Mouse (Mus musculus): Measurements from ENCODE around the gene Cenpc1.

Gene Cenpc1

DNA sequence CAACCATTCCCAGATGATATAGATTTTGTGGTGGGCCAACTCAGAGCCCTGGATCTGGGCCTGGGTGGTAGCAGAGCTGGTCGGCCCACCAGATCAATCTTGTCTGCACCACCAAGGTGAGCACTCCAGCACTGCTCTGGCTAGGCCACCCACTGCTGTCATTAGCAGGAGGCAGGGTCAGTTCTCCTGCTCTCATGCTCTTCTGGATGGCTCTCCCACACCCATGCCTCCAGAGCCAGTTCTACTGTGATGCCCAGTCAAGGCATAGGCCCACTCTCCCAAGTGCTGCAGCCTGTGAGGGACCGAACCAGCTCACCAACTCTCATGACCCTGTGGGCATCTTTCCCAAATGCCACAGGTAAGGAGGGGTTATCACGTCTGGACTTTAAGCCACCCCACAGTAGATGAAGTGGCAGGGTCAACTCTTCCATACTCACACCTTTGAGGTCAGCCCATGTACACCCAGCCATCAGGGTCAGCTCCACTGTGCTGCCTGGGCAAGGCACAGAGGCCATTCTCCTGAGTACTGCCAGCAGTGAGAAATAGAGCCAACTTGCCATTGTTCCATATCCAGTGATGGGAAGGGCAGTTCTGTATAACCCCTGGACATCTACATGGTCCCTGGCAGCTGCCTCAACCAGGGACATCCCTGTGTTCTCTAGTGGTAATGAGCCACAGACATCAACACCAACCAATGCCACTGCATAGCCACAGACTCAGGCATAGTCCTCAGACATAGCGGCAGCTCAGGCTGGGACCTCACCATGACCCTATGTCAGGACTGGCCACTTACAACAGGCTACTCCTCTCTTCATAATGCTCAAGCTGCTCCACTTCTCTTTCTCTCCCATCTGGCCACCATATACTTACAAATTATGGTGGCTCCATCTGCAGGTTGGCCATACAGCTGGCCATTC is 72.3 kb downstream of the Cenpc1 start:
- Histone ChIP-seq H3K36me3 (ENCODE audit: insufficient read depth, low read length) (no peaks in the 10 kb centered on the region), H3K4me3 (replicated peaks; ENCODE audit: low read length) (no peak overlapping the region), H3K9me3 (ENCODE audit: low read length) (no peaks in the 10 kb centered on the region), H3K27me3 (ENCODE audit: insufficient read depth, low read length) (peaks cover 3% of the 10 kb centered on the region; the same call in 1 of the 2 replicates), H3K4me1 (replicated peaks; ENCODE audit: low read depth, low read length) (no peaks in the 10 kb centered on the region)
- no peak for TF ChIP-seq POU5F1 (IDR thresholded peaks at IDR 0.05; ENCODE audit: borderline replicate concordance, low read length)
- TF ChIP-seq CTCF (conservative IDR thresholded peaks at IDR 0.05; ENCODE audit: low read length), result no peak
- no peak for TF ChIP-seq NANOG (IDR thresholded peaks at IDR 0.05; ENCODE audit: borderline replicate concordance, low read length)

DNA sequence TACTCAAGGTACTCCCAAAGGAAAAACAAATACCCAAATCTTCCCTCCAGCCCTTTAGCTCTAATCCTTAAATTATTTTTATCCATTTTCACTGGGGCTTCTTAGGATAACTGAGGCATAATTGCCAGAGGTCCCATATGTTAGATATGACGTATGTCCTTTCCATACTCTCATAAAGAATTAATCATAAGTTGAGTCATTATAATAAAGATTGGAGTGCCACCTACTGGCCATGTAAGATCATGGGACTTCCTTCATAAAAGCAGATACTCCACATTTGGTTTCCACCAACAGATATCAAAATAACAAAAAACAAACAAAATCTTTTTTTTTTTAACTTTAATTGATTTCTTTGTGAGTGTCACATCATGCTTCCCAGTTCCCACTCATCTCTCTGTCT is 73.3 kb downstream of the Cenpc1 start:
- H3K27me3 ChIP-seq (ENCODE audit: insufficient read depth, low read length), result peaks cover 3% of the 10 kb centered on the region; the same call in 1 of the 2 replicates
- H3K4me3 ChIP-seq (replicated peaks; ENCODE audit: low read length), result no peak overlapping the region
- no peaks in the 10 kb centered on the region for H3K9me3 ChIP-seq (ENCODE audit: low read length)
- TF ChIP-seq CTCF (conservative IDR thresholded peaks at IDR 0.05; ENCODE audit: low read length) (peak; percentile 40), POU5F1 (IDR thresholded peaks at IDR 0.05; ENCODE audit: borderline replicate concordance, low read length) (no peak), NANOG (IDR thresholded peaks at IDR 0.05; ENCODE audit: borderline replicate concordance, low read length) (no peak)
- H3K36me3 ChIP-seq (ENCODE audit: insufficient read depth, low read length), result no peaks in the 10 kb centered on the region
- no peaks in the 10 kb centered on the region for H3K4me1 ChIP-seq (replicated peaks; ENCODE audit: low read depth, low read length)

DNA sequence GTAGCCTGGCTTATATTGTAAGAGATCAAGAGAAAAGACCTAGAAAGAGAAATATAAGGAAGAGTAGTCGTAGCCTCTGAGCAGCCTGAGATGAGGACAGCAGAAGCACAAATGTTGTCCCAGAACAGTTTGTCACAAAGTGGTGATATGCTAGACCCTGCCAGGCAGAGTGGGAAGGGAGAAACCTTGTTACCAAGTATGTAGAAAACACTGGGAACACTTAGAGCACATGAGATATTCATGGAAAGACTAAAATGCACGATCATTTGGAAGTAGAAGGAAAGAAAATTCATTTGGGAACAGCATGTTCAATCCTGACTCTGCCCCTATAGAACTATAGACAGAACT is 77.9 kb downstream of the Cenpc1 start:
- H3K27me3 ChIP-seq (ENCODE audit: insufficient read depth, low read length), result peaks cover 3% of the 10 kb centered on the region; the same call in 1 of the 2 replicates

DNA sequence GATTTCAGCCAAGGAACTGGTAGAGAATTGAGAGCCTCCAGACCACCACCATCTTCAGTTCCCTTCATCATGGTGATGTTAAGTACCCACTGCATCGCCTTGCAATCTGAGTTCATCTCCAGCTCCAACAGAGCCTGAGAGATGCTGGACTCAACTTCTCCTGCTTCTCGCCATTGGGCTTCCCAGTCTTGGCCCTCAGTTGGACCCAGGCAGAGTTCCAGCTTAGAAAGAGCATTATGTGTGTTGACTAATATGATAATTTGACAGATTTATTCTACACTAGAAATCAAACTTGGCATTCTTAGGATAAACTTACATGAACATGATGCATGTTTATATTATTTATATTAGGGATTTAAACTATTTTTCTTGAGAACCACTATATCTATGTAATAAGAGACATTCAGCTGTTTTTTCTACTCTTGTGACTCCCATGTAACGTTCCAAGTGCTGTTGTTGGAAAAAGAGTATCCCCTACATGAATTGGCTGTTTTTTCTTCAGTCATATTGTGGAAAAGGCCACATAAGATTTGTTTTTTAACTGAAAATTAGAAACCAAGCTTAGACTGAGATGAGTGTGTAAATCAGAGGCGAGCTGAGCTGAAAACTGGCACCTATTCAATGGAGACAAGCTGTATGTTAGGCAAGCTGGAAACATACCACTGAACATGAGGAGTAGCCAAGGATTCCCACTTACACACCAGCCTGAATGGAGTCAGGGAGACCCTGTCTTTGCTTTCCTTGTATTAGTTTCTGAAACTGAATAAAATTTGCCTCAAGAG is 78.5 kb downstream of the Cenpc1 start:
- peaks cover 11% of the 10 kb centered on the region; the same call in 1 of the 2 replicates for H3K9me3 ChIP-seq (ENCODE audit: low read length)
- no peak for TF ChIP-seq CTCF (conservative IDR thresholded peaks at IDR 0.05; ENCODE audit: low read length)
- no peak for TF ChIP-seq NANOG (IDR thresholded peaks at IDR 0.05; ENCODE audit: borderline replicate concordance, low read length)
- TF ChIP-seq POU5F1 (IDR thresholded peaks at IDR 0.05; ENCODE audit: borderline replicate concordance, low read length), result no peak
- no peaks in the 10 kb centered on the region for H3K4me1 ChIP-seq (replicated peaks; ENCODE audit: low read depth, low read length)
- no peak overlapping the region for H3K4me3 ChIP-seq (replicated peaks; ENCODE audit: low read length)
- H3K36me3 ChIP-seq (ENCODE audit: insufficient read depth, low read length), result no peaks in the 10 kb centered on the region
- H3K27me3 ChIP-seq (ENCODE audit: insufficient read depth, low read length), result peaks cover 3% of the 10 kb centered on the region; the same call in 1 of the 2 replicates

More for the DNA sequence above, 77.9 kb downstream of the Cenpc1 start:
- TF ChIP-seq NANOG (IDR thresholded peaks at IDR 0.05; ENCODE audit: borderline replicate concordance, low read length), result no peak
- TF ChIP-seq POU5F1 (IDR thresholded peaks at IDR 0.05; ENCODE audit: borderline replicate concordance, low read length), result no peak
- TF ChIP-seq CTCF (conservative IDR thresholded peaks at IDR 0.05; ENCODE audit: low read length), result no peak
- peaks cover 11% of the 10 kb centered on the region; the same call in 1 of the 2 replicates for H3K9me3 ChIP-seq (ENCODE audit: low read length)
- no peaks in the 10 kb centered on the region for H3K36me3 ChIP-seq (ENCODE audit: insufficient read depth, low read length)
- H3K4me1 ChIP-seq (replicated peaks; ENCODE audit: low read depth, low read length), result no peaks in the 10 kb centered on the region
- H3K4me3 ChIP-seq (replicated peaks; ENCODE audit: low read length), result no peak overlapping the region

DNA sequence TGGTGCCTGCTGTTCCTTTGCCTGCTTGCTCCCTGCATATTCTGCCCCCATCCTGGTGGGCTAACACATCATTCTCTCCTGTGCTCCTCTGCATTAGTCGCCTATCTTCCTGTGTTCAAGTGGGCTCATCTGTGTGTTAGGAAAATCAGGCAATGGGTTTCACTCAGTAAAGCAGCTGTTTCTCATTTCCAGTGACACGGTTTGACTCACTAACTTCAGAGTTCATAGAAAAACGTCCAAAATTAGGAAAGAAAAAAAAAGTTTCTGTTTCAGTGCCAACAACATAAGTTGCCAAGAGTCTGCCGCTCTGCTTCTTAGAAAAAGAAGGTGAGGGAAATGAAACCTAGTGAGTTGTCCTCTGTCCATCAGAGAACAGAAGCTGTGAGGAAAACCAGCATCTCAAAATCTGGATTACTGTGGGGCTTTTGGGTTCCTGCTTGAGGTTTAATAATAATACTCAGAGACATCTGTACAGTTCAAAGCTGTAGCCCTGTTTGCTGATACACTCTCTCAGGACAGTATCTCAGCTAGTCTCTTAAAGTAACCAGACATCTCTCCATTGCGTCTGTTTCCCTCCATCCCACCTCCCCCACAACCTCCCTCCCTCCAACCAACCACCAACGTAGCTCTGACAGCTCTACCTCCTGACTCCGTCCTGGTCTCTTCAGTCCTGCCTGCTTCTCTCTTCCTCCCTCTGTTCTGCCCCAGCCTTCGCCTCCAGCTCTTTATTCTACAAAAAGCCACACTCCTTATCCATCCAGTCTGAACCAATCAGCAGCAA is 87.5 kb downstream of the Cenpc1 start:
- H3K9me3 ChIP-seq (ENCODE audit: low read length), result peaks cover 11% of the 10 kb centered on the region
- H3K4me3 ChIP-seq (replicated peaks; ENCODE audit: low read length), result no peak overlapping the region
- no peaks in the 10 kb centered on the region for H3K4me1 ChIP-seq (replicated peaks; ENCODE audit: low read depth, low read length)
- TF ChIP-seq CTCF (conservative IDR thresholded peaks at IDR 0.05; ENCODE audit: low read length), result no peak
- no peak for TF ChIP-seq POU5F1 (IDR thresholded peaks at IDR 0.05; ENCODE audit: borderline replicate concordance, low read length)
- no peak for TF ChIP-seq NANOG (IDR thresholded peaks at IDR 0.05; ENCODE audit: borderline replicate concordance, low read length)
- no peaks in the 10 kb centered on the region for H3K27me3 ChIP-seq (ENCODE audit: insufficient read depth, low read length)
- no peaks in the 10 kb centered on the region for H3K36me3 ChIP-seq (ENCODE audit: insufficient read depth, low read length)

DNA sequence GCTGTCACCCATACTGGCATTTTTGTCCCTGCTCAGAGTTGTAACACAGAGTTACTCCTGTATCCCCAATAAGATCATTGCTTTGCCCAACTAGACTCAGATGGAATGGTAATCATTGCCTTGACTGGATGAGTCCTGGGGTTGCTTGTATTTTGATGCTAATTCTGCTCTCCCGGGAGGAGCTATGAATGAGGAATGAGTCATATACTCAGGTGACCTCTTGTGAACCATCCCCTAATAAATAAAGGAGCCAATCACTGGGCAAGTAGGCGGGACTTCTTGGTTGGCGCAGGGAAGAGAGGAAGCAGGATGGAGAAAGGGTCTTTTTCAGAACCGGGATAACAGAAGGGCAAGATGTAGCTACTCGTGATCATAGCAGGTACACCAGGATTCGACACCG is 102.6 kb downstream of the Cenpc1 start:
- H3K9me3 ChIP-seq (ENCODE audit: low read length), result 0 out of 2 replicates have a peak, but pooled peaks cover 2% of the 10 kb centered on the region
- 0 out of 2 replicates have a peak overlapping the region, but pooled peaks have one; percentile 20 for H3K4me3 ChIP-seq (replicated peaks; ENCODE audit: low read length)
- H3K27me3 ChIP-seq (ENCODE audit: insufficient read depth, low read length), result no peaks in the 10 kb centered on the region
- no peaks in the 10 kb centered on the region for H3K36me3 ChIP-seq (ENCODE audit: insufficient read depth, low read length)
- H3K4me1 ChIP-seq (replicated peaks; ENCODE audit: low read depth, low read length), result peaks cover 12% of the 10 kb centered on the region
- 0 out of 2 replicates have a peak, but pooled peaks have one; percentile 24 for TF ChIP-seq NANOG (IDR thresholded peaks at IDR 0.05; ENCODE audit: borderline replicate concordance, low read length)
- TF ChIP-seq CTCF (conservative IDR thresholded peaks at IDR 0.05; ENCODE audit: low read length), result no peak
- TF ChIP-seq POU5F1 (IDR thresholded peaks at IDR 0.05; ENCODE audit: borderline replicate concordance, low read length), result no peak

All from E14TG2a.4 (cell line).